Mouse (Mus musculus) MEL (cell line): Measurements from ENCODE around the gene Slc24a4. TPM values are rescaled to one million over a fixed set of nuclear protein-coding genes. Genes with fewer than 3 reads are reported as not detected.

Experiments used
- DNase-seq: peaks from one replicate; pipeline ENCODE4 v3.0.0; 2011; ENCODE audit warnings: low read depth, low spot score
- H3K27ac ChIP-seq: 2 replicates; pipeline ENCODE4 v1.5.1; 2012; ENCODE audit warnings: low read depth, mild to moderate bottlenecking, control low read depth, low read length, moderate library complexity; ENCODE audit not compliant: control insufficient read depth
- H3K27me3 ChIP-seq, 2 experiments: fragments of 150-350 bp in 1 of 2; sonication (generic) in 1 of 2; 2 replicates each; pipeline ENCODE4 v1.6.1; 2012; ENCODE audit warnings: low read length in 2 of 2, mild to moderate bottlenecking in 2 of 2, improper control_type of control experiment in 1 of 2, moderate library complexity in 1 of 2; ENCODE audit not compliant: insufficient read depth in 2 of 2, control insufficient read depth in 1 of 2
- H3K36me3 ChIP-seq, 2 experiments: 2 replicates each; pipeline ENCODE4 v1.6.1; 2012 to 2014; ENCODE audit warnings: low read length in 2 of 2, improper control_type of control experiment in 1 of 2, inconsistent platforms in 1 of 2, mild to moderate bottlenecking in 1 of 2; ENCODE audit not compliant: insufficient read depth in 2 of 2, control insufficient read depth in 1 of 2
- H3K4me1 ChIP-seq, 2 experiments: fragments of 150-350 bp in 1 of 2; sonication (generic) in 1 of 2; 2 replicates each; pipeline ENCODE4 v1.6.1; 2012; ENCODE audit warnings: low read length in 2 of 2, improper control_type of control experiment in 1 of 2, mild to moderate bottlenecking in 1 of 2; ENCODE audit not compliant: insufficient read depth in 2 of 2, control insufficient read depth in 1 of 2
- H3K4me3 ChIP-seq, 2 experiments: fragments of 150-350 bp in 1 of 2; sonication (generic) in 1 of 2; 2 replicates each; pipeline ENCODE4 v1.5.1; 2012; ENCODE audit warnings: low read depth in 2 of 2, low read length in 2 of 2, mild to moderate bottlenecking in 2 of 2, moderate library complexity in 2 of 2, control low read depth in 1 of 2, improper control_type of control experiment in 1 of 2; ENCODE audit not compliant: control insufficient read depth in 1 of 2, insufficient read depth in 1 of 2
- H3K79me2 ChIP-seq: 2 replicates; pipeline ENCODE4 v1.6.1; 2012; ENCODE audit warnings: mild to moderate bottlenecking, low read length, moderate library complexity; ENCODE audit not compliant: control insufficient read depth, poor library complexity, insufficient read depth
- H3K9ac ChIP-seq: 2 replicates; pipeline ENCODE4 v1.6.1; 2012; ENCODE audit warnings: low read depth, mild to moderate bottlenecking, control low read depth, low read length, moderate library complexity; ENCODE audit not compliant: control insufficient read depth, poor library complexity, severe bottlenecking
- H3K9me3 ChIP-seq: fragments of 150-350 bp; sonication (generic); replicated peaks from 2 replicates; pipeline ENCODE4 v1.6.1; 2012; ENCODE audit warnings: mild to moderate bottlenecking, low read length, improper control_type of control experiment, moderate library complexity; ENCODE audit not compliant: insufficient read depth
- CHD1 ChIP-seq: IDR thresholded peaks from 2 replicates; pipeline ENCODE4 v1.6.1; 2012; ENCODE audit warnings: low read depth, mild to moderate bottlenecking, inconsistent platforms, low read length, improper control_type of control experiment
- EP300 ChIP-seq, 2 experiments: IDR thresholded peaks; 2 replicates each; pipeline ENCODE4 v1.6.1; 2011; ENCODE audit warnings: improper control_type of control experiment in 2 of 2, low read length in 2 of 2, low read depth in 1 of 2, mild to moderate bottlenecking in 1 of 2
- GABPA ChIP-seq: IDR thresholded peaks from 2 replicates; pipeline ENCODE4 v1.6.1; 2012; ENCODE audit warnings: low read depth, mild to moderate bottlenecking, inconsistent platforms, low read length, improper control_type of control experiment, moderate library complexity
- GATA1 ChIP-seq: IDR thresholded peaks from 2 replicates; pipeline ENCODE4 v1.6.1; 2011; ENCODE audit warnings: low read depth, low read length, improper control_type of control experiment
- JUND ChIP-seq: IDR thresholded peaks from 2 replicates; pipeline ENCODE4 v1.6.1; 2011; ENCODE audit warnings: low read depth, mild to moderate bottlenecking, improper control_type of control experiment, low read length
- KAT2A ChIP-seq: conservative IDR thresholded peaks from 2 replicates; pipeline ENCODE4 v1.6.1; 2012; ENCODE audit warnings: low read depth, low read length, improper control_type of control experiment, inconsistent platforms
- MAZ ChIP-seq: IDR thresholded peaks from 2 replicates; pipeline ENCODE4 v1.6.1; 2012; ENCODE audit warnings: low read depth, mild to moderate bottlenecking, inconsistent platforms, low read length, improper control_type of control experiment
- MXI1 ChIP-seq: IDR thresholded peaks from 2 replicates; pipeline ENCODE4 v1.6.1; 2011; ENCODE audit warnings: mild to moderate bottlenecking, low read depth, low read length, improper control_type of control experiment
- NELFE ChIP-seq: IDR thresholded peaks from 2 replicates; pipeline ENCODE4 v1.6.1; 2011; ENCODE audit warnings: low read depth, low read length, improper control_type of control experiment
- NRF1 ChIP-seq: IDR thresholded peaks from 2 replicates; pipeline ENCODE4 v1.6.1; 2014; ENCODE audit warnings: low read depth, mild to moderate bottlenecking, inconsistent platforms, low read length, improper control_type of control experiment, moderate library complexity; ENCODE audit not compliant: poor library complexity, insufficient read depth, severe bottlenecking
- SMC3 ChIP-seq: IDR thresholded peaks from 2 replicates; pipeline ENCODE4 v1.6.1; 2011; ENCODE audit warnings: low read depth, low read length, improper control_type of control experiment
- TAL1 ChIP-seq: IDR thresholded peaks from 2 replicates; pipeline ENCODE4 v1.6.1; 2012; ENCODE audit warnings: mild to moderate bottlenecking, inconsistent platforms, low read length, moderate library complexity, mixed read lengths
- TBP ChIP-seq: IDR thresholded peaks from 2 replicates; pipeline ENCODE4 v1.8.0; 2011; ENCODE audit warnings: low read depth, low read length, improper control_type of control experiment
- UBTF ChIP-seq: IDR thresholded peaks from 2 replicates; pipeline ENCODE4 v1.6.1; 2012; ENCODE audit warnings: low read depth, mild to moderate bottlenecking, inconsistent platforms, low read length, improper control_type of control experiment, moderate library complexity, borderline replicate concordance; ENCODE audit not compliant: insufficient read depth
- ZC3H11A ChIP-seq: IDR thresholded peaks from 2 replicates; pipeline ENCODE4 v1.6.1; 2012; ENCODE audit warnings: low read depth, mild to moderate bottlenecking, inconsistent platforms, low read length, improper control_type of control experiment
- ZNF384 ChIP-seq: IDR thresholded peaks from 2 replicates; pipeline ENCODE4 v1.6.1; 2012; ENCODE audit warnings: low read depth, mild to moderate bottlenecking, inconsistent platforms, low read length, improper control_type of control experiment
- polyA plus RNA-seq, 2 experiments: library from polyadenylated mRNA; stranded (reverse) in 1 of 2; unstranded in 1 of 2; fragments of >175 nt in 1 of 2; fragments of >200 nt in 1 of 2; gene quantifications; 2 replicates each; pipeline versions ENCODE4 v1.2.1 to v1.2.4; 2012; ENCODE audit warnings: low replicate concordance in 2 of 2, low read depth in 1 of 2; ENCODE audit not compliant: insufficient read length in 2 of 2, insufficient read depth in 1 of 2, missing spikeins in 1 of 2
- total RNA-seq: library from RNA; depleted of rRNA; stranded (reverse); fragments of 300-350 nt; gene quantifications from 2 replicates; pipeline ENCODE4 v1.2.3, GENCODE M21; 2012

Gene Slc24a4
- total and polyA plus RNA-seq, 3 experiments, result not detected

DNA sequence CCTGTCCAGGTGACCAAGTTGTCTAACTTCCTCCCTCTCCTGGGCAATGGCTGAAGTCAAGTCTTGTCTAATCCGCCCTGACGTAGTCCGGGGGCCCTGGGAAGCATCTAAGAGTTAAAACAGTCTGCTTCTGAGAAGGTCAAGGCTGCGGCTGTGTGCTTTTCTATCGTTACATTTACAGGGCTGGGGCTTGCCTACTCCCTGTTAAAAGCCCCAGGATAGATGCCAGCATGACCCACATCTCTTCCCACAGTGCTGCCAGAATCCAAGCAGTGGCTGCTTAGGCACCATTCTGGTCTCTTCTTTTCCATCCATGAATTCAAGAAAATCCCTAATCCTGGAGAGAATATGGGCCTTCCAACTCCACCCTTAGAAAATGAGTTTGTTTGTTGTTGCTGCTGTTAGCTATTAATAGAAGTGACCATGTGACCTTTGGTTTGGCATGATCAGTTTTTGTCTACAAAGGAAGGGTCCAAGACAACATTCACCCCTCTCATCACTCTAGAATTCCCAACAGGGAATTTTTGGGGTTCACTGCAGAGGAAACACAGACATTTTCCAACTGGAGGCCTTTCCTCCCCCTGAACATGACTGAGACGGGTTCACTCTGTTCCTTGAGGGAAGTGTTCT is 142.4 kb downstream of the Slc24a4 start:
- Histone ChIP-seq H3K4me1 (no peaks in the 10 kb centered on the region), H3K79me2 (no peaks in the 10 kb centered on the region), H3K27ac (no peak overlapping the region)
- no peak for DNase-seq
- no peak for TF ChIP-seq TBP
- TF ChIP-seq CHD1, result no peak
- TF ChIP-seq UBTF, result no peak
- TF ChIP-seq ZNF384, result no peak
- TF ChIP-seq NELFE, result no peak
- no peak for TF ChIP-seq NRF1
- no peak for TF ChIP-seq GATA1
- TF ChIP-seq, all 39 proteins: peak for 0
- no peak overlapping the region for H3K4me3 ChIP-seq
- no peaks in the 10 kb centered on the region for H3K36me3 ChIP-seq
- H3K27me3 ChIP-seq, result peaks cover 7 to 17% of the 10 kb centered on the region in 2 experiments
- no peak overlapping the region for H3K9ac ChIP-seq
- no peaks in the 10 kb centered on the region for H3K9me3 ChIP-seq

DNA sequence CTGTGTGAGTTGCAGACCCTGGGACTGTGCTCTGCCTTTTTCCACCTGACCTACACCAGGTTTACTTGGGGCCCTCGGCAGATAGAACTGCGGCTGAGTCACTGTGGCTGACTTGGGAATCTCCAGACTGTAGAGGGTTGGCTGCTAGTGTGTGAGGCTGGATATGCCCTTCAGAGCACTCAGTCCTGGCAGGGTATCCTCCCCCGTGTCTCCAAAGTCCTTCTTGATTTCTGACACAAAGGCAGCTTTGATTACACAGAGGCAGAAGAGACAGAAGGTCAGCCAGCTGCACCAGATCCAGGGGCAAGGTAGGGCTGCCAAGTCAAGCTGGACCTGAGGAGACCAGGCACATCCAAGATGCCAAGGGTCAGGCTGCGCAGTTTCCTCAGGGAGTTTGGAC is 142.9 kb downstream of the Slc24a4 start:
- Histone ChIP-seq H3K9ac (no peak overlapping the region), H3K9me3 (no peaks in the 10 kb centered on the region), H3K27me3 (peaks cover 5 to 17% of the 10 kb centered on the region in 2 experiments), H3K79me2 (no peaks in the 10 kb centered on the region), H3K4me3 (no peak overlapping the region), H3K4me1 (no peaks in the 10 kb centered on the region), H3K27ac (no peak overlapping the region), H3K36me3 (no peaks in the 10 kb centered on the region)
- no peak for TF ChIP-seq EP300 (IDR thresholded peaks at IDR 0.05; ENCODE audit: low read depth in 1 of 2, low read length in 2 of 2)
- TF ChIP-seq ZC3H11A, result no peak
- no peak for TF ChIP-seq JUND
- TF ChIP-seq GATA1, result no peak
- no peak for TF ChIP-seq MAZ
- no peak for TF ChIP-seq KAT2A
- TF ChIP-seq SMC3, result no peak
- TF ChIP-seq NRF1, result no peak
- no peak for TF ChIP-seq GABPA
- TF ChIP-seq MXI1, result no peak
- no peak for TF ChIP-seq TAL1
- DNase-seq, result no peak
